Mouse (Mus musculus) liver, embryonic 18 days (tissue): Measurements from ENCODE around the gene Ubald1. TPM values are rescaled to one million over a fixed set of nuclear protein-coding genes. Genes with fewer than 3 reads are reported as not detected.

Experiments used
- polyA plus RNA-seq: library from polyadenylated mRNA; depleted of rRNA; stranded (reverse); fragments of >200 nt; gene quantifications from 2 replicates; pipeline ENCODE4 v1.2.3, GENCODE M21; 2012; rRNA removed

Ubald1 gene
- 7.5 and 7.9 TPM in 2 replicates for polyA plus RNA-seq

GRCm38 (mm10) chr16:4880136-4880825, at the start of gene Ubald1:
TSS of gene Ubald1 (minus strand) at chr16:4880315.

GRCm38 (mm10) chr16:4885760-4886689, 5.9 kb upstream of the Ubald1 start, which contains the start of gene Mgrn1:
TSS of gene Mgrn1 (plus strand) at chr16:4886249.

GRCm38 (mm10) chr16:4835191-4835590, 44.9 kb downstream of the Ubald1 start, which contains the start of gene 4930562C15Rik:
TSS of gene 4930562C15Rik (plus strand) at chr16:4835416.

Other genes starting within 250 kb of the Ubald1 start
- gene Vasn, start 240.4 kb downstream of the Ubald1 start, polyA plus RNA-seq: 3.3 and 3.4 TPM in 2 replicates
- gene Dnaja3, start 240.3 kb downstream of the Ubald1 start, polyA plus RNA-seq: 27.3 and 29.4 TPM in 2 replicates
- 14.0 and 17.4 TPM in 2 replicates for gene Coro7, start 200.5 kb downstream of the Ubald1 start, polyA plus RNA-seq
- gene Nmral1, start 161.0 kb downstream of the Ubald1 start, polyA plus RNA-seq: 24.5 and 25.0 TPM in 2 replicates
- 35.6 and 37.3 TPM in 2 replicates for gene Hmox2, start 154.0 kb downstream of the Ubald1 start, polyA plus RNA-seq
- 37.2 and 40.6 TPM in 2 replicates for gene Cdip1, start 90.0 kb downstream of the Ubald1 start, polyA plus RNA-seq
- gene 4930562C15Rik, start 44.9 kb downstream of the Ubald1 start, polyA plus RNA-seq: not detected in 2 replicates
- 28.5 and 32.0 TPM in 2 replicates for gene Mgrn1, start 5.9 kb upstream of the Ubald1 start, polyA plus RNA-seq
- gene Nudt16l1, start 58.4 kb upstream of the Ubald1 start, polyA plus RNA-seq: 32.0 and 33.3 TPM in 2 replicates
- gene Anks3, start 83.9 kb upstream of the Ubald1 start, polyA plus RNA-seq: 18.3 and 21.6 TPM in 2 replicates
- not detected in 2 replicates for gene Sept12, start 117.5 kb upstream of the Ubald1 start, polyA plus RNA-seq
- 18.9 and 27.5 TPM in 2 replicates for gene Smim22, start 127.0 kb upstream of the Ubald1 start, polyA plus RNA-seq
- gene Rogdi, start 133.2 kb upstream of the Ubald1 start, polyA plus RNA-seq: 70.5 and 78.4 TPM in 2 replicates
- 36.7 and 40.1 TPM in 2 replicates for gene Glyr1, start 169.5 kb upstream of the Ubald1 start, polyA plus RNA-seq
- 8.3 and 9.7 TPM in 2 replicates for gene Ubn1, start 169.7 kb upstream of the Ubald1 start, polyA plus RNA-seq